Mouse (Mus musculus) forebrain, embryonic 11.5 days (tissue): ENCODE measurements at regions not wholly inside any gene's neighbourhood (a gene's known extent, or its start where the extent isn't known, plus 50 kb on each side); places are given as distances from the start of the nearest gene placed in this dataset.
"Not testable (repeated sequence)": the region's sequence is repeated elsewhere in the genome, so short reads cannot be mapped to it uniquely, and the experiment has no call there.

Experiments
- ATAC-seq: fragments of 200-750 bp; cut with Nextera tagmentation; replicated peaks from 2 replicates; pipeline ENCODE4 v1.8.0; 2017; ENCODE audit warnings: moderate TSS enrichment; ENCODE audit not compliant: low FRiP score
- DNase-seq: peaks from one replicate; pipeline ENCODE4 v3.0.0-alpha.2; 2017; ENCODE audit warnings: low spot score
- H3K27ac ChIP-seq: fragments of 300-500 bp; sonication (generic); 2 replicates; pipeline ENCODE4 v1.5.1; 2014; ENCODE audit warnings: low read depth, low read length
- H3K27me3 ChIP-seq: fragments of 300-500 bp; sonication (generic); 2 replicates; pipeline ENCODE4 v1.6.1; 2014; ENCODE audit warnings: mild to moderate bottlenecking, low read length, mixed read lengths; ENCODE audit not compliant: control insufficient read depth, insufficient read depth
- H3K36me3 ChIP-seq: fragments of 300-500 bp; sonication (generic); 2 replicates; pipeline ENCODE4 v1.6.1; 2014; ENCODE audit warnings: mild to moderate bottlenecking, low read length, moderate library complexity, mixed read lengths; ENCODE audit not compliant: control insufficient read depth, insufficient read depth
- H3K4me1 ChIP-seq: fragments of 300-500 bp; sonication (generic); replicated peaks from 2 replicates; pipeline ENCODE4 v1.6.1; 2014; ENCODE audit warnings: low read length, mixed read lengths; ENCODE audit not compliant: control insufficient read depth, insufficient read depth
- H3K4me2 ChIP-seq: fragments of 300-500 bp; sonication (generic); 2 replicates; pipeline ENCODE4 v1.6.1; 2014; ENCODE audit warnings: low read depth, mild to moderate bottlenecking, low read length, moderate library complexity, mixed read lengths; ENCODE audit not compliant: severe bottlenecking
- H3K4me3 ChIP-seq: fragments of 300-500 bp; sonication (generic); 2 replicates; pipeline ENCODE4 v1.5.1; 2014; ENCODE audit warnings: low read depth, low read length
- H3K9ac ChIP-seq: fragments of 300-500 bp; sonication (generic); 2 replicates; pipeline ENCODE4 v1.6.1; 2014; ENCODE audit warnings: low read length
- H3K9me3 ChIP-seq: fragments of 300-500 bp; sonication (generic); 2 replicates; pipeline ENCODE4 v1.6.1; 2016; ENCODE audit warnings: low read length, mixed read lengths; ENCODE audit not compliant: control insufficient read depth
- WGBS: fragments of 180-500 bp; shearing (Covaris S2); extraction: QIAGEN DNeasy Blood & Tissue Kit; methylation state at CpG from one replicate; pipeline ENCODE4 v1.1.7; 2014; 5-methylcytosine and 5-hydroxymethylcytosine counted together

DNA sequence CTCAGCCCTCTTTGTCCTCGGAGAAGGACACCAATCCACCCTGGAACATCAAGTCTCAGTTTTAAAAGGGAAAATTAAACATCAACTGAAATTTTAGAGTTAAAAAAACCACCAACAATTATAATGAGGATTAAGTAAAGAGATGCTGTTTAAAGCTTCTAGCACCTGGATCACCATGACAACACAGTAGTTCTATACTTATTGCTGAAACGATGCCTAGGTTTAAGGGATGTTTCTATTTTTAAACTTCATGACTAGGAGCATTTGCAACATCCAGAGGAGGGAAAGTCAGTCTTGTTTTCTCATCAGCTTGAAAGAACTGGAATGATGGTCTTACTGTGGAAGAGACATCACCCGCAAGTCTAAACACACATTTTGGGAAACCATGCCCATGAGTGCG lies 484.5 kb upstream of the Fam241a start:
- ATAC-seq (no peak), DNase-seq (no peak)
- no peaks in the 10 kb centered on the region for H3K4me1 ChIP-seq
- no peak overlapping the region for H3K4me3 ChIP-seq
- 92% methylated on average over 4 of the region's 4 CpGs for WGBS
- H3K36me3 ChIP-seq = no peaks in the 10 kb centered on the region
- no peaks in the 10 kb centered on the region for H3K27me3 ChIP-seq
- no peak overlapping the region for H3K9ac ChIP-seq
- no peak overlapping the region for H3K4me2 ChIP-seq
- H3K27ac ChIP-seq = no peak overlapping the region
- H3K9me3 ChIP-seq = no peaks in the 10 kb centered on the region

DNA sequence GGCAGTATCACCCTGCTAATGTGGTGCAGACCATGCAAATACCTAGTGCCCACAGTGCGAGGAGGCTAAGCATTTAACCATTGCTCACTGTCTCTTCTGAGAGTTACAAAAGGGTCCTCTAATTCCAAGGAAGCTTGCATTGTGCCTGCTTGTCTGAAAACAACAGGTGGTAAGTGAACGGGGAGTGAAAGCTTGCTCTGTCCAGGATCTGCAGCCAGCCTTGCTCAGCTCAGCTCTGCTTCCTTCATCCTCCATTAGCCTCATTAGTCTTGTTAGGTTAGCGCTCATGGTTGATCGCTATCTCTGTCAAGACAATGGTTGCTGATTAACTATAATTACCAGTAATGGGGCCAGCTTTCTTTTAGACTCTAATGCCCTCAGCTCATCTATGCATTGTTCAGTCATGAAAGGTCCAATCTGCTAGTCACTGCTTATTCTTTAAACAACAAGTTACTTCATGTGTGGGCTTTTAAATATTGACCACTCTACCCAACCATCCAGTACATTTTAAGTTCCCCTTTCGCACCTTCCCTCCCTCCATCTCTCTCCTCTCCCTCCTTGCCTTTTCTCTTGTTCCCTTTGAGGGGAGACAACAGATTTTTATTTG lies 473.5 kb upstream of the Fam241a start:
- 9% methylated on average over 5 of the region's 5 CpGs for WGBS
- DNase-seq = no peak
- H3K9me3 ChIP-seq = no peaks in the 10 kb centered on the region
- no peaks in the 10 kb centered on the region for H3K27me3 ChIP-seq
- H3K36me3 ChIP-seq = no peaks in the 10 kb centered on the region
- no peak overlapping the region for H3K4me2 ChIP-seq
- H3K4me1 ChIP-seq = 0 out of 2 replicates have a peak, but pooled peaks cover 2% of the 10 kb centered on the region
- peak; percentile 51 for ATAC-seq
- H3K27ac ChIP-seq = no peak overlapping the region
- no peak overlapping the region for H3K9ac ChIP-seq
- H3K4me3 ChIP-seq = no peak overlapping the region

GRCm38 (mm10) chr3:128362310-128362709 lies 466.2 kb upstream of the Fam241a start:
- Histone ChIP-seq H3K27me3 (no peaks in the 10 kb centered on the region), H3K4me3 (no peak overlapping the region), H3K4me1 (no peaks in the 10 kb centered on the region), H3K36me3 (no peaks in the 10 kb centered on the region), H3K9ac (no peak overlapping the region), H3K27ac (no peak overlapping the region), H3K4me2 (no peak overlapping the region), H3K9me3 (no peaks in the 10 kb centered on the region)
- ATAC-seq = no peak
- no peak for DNase-seq
- 92% methylated on average over 2 of the region's 2 CpGs for WGBS

GRCm38 (mm10) chr3:128349123-128349522 lies 453.0 kb upstream of the Fam241a start:
- H3K9ac ChIP-seq, H3K4me2 ChIP-seq, H3K36me3 ChIP-seq, H3K9me3 ChIP-seq, H3K27ac ChIP-seq, H3K4me1 ChIP-seq, H3K27me3 ChIP-seq, H3K4me3 ChIP-seq: not testable (repeated sequence)
- 3% methylated on average over 2 of the region's 2 CpGs for WGBS
- ATAC-seq = peak; percentile 82
- DNase-seq = peak; percentile 70

- H3K27me3 ChIP-seq = no peaks in the 10 kb centered on the region
- ATAC-seq (no peak), DNase-seq (no peak)
- H3K27ac ChIP-seq = no peak overlapping the region
- WGBS = 68% methylated on average over 8 of the region's 8 CpGs
- H3K4me3 ChIP-seq = no peak overlapping the region
- H3K4me1 ChIP-seq = no peaks in the 10 kb centered on the region; the same call in 1 of the 2 replicates
- H3K9me3 ChIP-seq = no peaks in the 10 kb centered on the region
- no peak overlapping the region for H3K9ac ChIP-seq
- H3K4me2 ChIP-seq = no peak overlapping the region
- no peaks in the 10 kb centered on the region for H3K36me3 ChIP-seq
Observed at GRCm38 (mm10) chr3:128347782-128348574, 451.9 kb upstream of the Fam241a start.

DNA sequence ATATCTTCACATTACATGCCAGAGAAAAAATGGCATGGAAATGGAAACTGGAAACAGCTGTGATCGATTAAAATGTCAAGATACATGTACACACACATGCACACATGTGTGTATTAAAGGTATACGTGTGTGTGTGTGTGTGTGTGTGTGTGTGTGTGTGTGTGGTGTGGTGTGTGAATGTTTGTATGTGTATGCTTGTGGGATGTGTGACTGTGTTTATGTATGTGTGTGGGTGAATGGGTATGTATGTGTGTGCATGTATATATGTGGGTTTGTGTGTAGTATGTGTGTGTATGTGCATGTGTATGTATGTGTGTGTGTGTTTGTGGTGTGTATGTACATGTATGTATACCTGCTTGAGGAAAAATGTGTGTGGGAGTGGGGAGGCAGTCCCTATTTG lies 441.4 kb upstream of the Fam241a start:
- 68% methylated on average over 2 of the region's 2 CpGs for WGBS
- ATAC-seq = peak; percentile 49
- Histone ChIP-seq H3K4me3 (no peak overlapping the region), H3K4me1 (no peaks in the 10 kb centered on the region), H3K27ac (no peak overlapping the region), H3K27me3 (no peaks in the 10 kb centered on the region), H3K9ac (no peak overlapping the region), H3K9me3 (no peaks in the 10 kb centered on the region), H3K36me3 (no peaks in the 10 kb centered on the region), H3K4me2 (no peak overlapping the region)
- DNase-seq = no peak

DNA sequence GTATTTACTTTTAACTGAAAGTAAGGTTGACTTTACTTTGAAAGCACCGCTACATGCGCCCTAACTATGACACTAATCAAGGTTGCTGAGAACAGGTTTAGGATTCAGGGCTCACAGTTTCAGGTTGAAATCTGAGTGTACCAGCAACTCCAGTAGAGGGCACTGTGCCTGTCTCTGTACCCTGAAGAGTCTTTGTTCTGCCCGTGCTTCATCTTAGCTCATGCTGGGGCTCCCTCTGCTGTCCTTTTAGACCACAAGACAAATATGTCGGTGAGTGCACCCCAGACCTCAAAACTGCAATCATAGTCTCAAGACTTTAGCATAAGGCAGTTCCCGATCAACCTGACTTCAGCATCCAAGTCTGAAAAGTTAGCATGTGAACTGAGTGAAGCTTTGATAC lies 440.9 kb upstream of the Fam241a start:
- no peaks in the 10 kb centered on the region for H3K27me3 ChIP-seq
- peak; percentile 83 for DNase-seq
- H3K9ac ChIP-seq = no peak overlapping the region

DNA sequence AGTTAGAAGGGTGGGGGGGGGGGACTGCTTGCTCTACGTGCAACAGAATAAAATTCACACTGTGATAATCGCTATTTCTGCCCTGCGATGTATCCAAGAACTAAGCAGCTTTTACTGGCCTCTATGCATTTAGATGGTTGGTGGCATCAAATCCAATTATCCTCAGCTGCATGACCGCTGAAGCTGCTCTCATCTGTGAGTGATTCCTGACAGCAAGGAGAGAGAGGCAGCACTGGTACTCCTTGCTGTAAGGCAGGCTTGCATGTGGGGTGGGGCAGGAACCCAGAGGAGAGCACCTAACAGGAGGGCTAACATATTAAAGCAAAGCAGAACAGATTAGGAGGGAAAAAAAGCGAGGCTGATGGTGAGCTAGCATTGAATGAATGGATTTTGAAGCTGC lies 431.6 kb upstream of the Fam241a start:
- DNase-seq = no peak
- Histone ChIP-seq H3K4me3 (no peak overlapping the region), H3K9me3 (no peaks in the 10 kb centered on the region), H3K9ac (no peak overlapping the region), H3K4me1 (0 out of 2 replicates have a peak, but pooled peaks cover 2% of the 10 kb centered on the region), H3K36me3 (no peaks in the 10 kb centered on the region), H3K4me2 (no peak overlapping the region), H3K27me3 (no peaks in the 10 kb centered on the region), H3K27ac (no peak overlapping the region)
- 33% methylated on average over 5 of the region's 5 CpGs for WGBS
- ATAC-seq = no peak

More for the DNA sequence above, 440.9 kb upstream of the Fam241a start:
- ATAC-seq = peak; percentile 89
- no peaks in the 10 kb centered on the region for H3K4me1 ChIP-seq
- no peak overlapping the region for H3K4me3 ChIP-seq
- H3K4me2 ChIP-seq = no peak overlapping the region
- no peak overlapping the region for H3K27ac ChIP-seq
- 29% methylated on average over 5 of the region's 5 CpGs for WGBS
- no peaks in the 10 kb centered on the region for H3K36me3 ChIP-seq
- no peaks in the 10 kb centered on the region for H3K9me3 ChIP-seq

GRCm38 (mm10) chr3:128301312-128301711 lies 405.2 kb upstream of the Fam241a start:
- DNase-seq (no peak), ATAC-seq (no peak)
- Histone ChIP-seq H3K36me3 (no peaks in the 10 kb centered on the region), H3K4me3 (no peak overlapping the region), H3K4me1 (0 out of 2 replicates have a peak, but pooled peaks cover 2% of the 10 kb centered on the region), H3K9ac (no peak overlapping the region), H3K9me3 (no peaks in the 10 kb centered on the region), H3K27ac (no peak overlapping the region), H3K4me2 (no peak overlapping the region), H3K27me3 (no peaks in the 10 kb centered on the region)
- 79% methylated on average over 4 of the region's 4 CpGs for WGBS
